Mouse (Mus musculus) stomach, postnatal 0 days (tissue): ENCODE results near the gene Pawr.

Experiments used
- CTCF ChIP-seq: IDR thresholded peaks from 2 replicates; pipeline ENCODE4 v1.5.1; 2016; ENCODE audit warnings: antibody characterized with exemption, low read depth, mild to moderate bottlenecking, moderate library complexity
- EP300 ChIP-seq: optimal IDR thresholded peaks from 2 replicates; pipeline ENCODE3; 2016; ENCODE audit warnings: antibody characterized with exemption

- TF ChIP-seq CTCF, result no peak
- TF ChIP-seq EP300, result no peak
These were observed 57.4 kb downstream of the Pawr start for GRCm38 (mm10) chr10:108389178-108389926.
